Mouse (Mus musculus) urinary bladder, postnatal 4 days (tissue): ENCODE measurements around the gene Gfod2.

Source experiments
- DNase-seq, 2 experiments: peaks; one replicate each; pipeline ENCODE4 v3.0.0; 2021 to 2022; ENCODE audit warnings: low spot score in 2 of 2

The Gfod2 gene

DNA sequence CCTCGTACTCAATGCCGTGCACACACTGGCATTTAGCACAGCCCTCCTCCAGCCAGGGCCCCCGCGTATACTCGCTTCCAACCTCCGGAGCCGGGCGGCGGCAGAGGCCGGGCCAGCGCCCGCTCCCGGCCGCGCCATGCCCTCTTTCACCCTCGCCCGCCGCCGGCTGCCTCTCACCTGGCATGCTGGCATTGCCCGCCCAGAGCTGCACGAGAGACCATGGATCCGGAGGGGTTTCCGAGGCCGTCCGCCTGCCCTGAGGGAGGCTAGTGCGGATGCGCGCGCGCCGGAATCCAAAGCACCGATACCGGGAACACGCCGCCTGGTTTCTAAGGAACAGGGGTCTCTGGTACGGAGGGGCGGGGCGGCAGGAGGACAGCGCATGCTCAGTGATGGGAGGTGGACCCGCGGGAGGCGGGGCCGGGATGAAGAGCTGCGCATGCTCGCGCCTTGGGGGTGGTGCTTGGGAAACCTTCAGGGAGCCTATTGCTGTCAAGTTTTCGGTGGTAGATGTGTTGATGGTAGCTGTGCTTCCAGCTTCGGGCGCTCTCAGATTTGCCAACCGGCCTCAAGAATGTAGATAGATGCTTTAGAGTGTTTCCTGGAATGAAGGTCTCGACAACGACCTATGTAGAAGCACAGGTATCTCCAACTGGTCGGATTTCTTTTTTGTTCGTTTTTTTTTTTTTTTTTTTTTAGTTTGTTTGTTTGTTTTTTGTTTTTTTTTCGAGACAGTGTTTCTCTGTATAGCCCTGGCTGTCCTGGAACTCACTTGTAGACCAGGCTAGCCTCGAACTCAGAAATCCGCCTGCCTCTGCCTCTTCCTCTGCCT is at the start of gene Gfod2:
Gene Gfod2, minus strand, starts transcription at position 388 of the 832 bp plus-strand sequence.
- peak; percentile 97 for DNase-seq

DNA sequence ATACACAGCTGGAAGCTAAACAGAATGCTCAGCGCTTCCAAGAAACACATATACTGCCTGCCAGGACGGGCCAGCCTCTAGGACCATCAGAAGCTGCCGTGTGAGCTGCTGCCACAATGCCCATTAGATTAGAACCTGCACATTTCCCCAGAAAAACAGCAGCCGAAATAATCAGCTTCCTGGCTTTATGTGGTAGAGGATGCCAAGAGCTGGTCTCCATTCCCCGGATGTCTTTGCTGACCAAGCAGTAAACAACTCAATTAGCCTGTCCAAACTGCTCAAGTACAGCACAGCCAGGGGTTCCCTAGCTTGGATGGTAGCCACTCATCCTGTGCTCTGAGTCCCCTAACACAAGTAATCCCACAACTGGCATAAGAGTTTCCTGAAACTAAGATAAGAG is 49.3 kb upstream of the Gfod2 start:
- DNase-seq: no peak

DNA sequence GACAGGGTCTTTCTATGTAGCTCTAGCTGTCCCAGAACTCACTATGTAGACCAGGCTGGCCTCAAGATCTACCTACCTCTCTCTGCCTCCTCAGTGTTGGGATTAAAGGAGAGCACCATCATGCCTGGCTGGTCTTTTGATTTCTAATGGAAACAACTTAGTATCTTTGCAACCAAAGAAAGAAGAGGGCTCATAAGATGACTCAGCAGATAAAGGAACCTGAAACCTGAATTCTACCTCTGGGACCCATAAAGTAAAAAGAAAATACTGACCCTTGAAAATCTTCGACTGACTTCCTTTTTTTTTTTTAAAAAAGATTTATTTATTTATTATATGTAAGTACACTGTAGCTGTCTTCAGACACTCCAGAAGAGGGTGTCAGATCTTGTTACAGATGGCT is 47.5 kb upstream of the Gfod2 start:
- no peak for DNase-seq

DNA sequence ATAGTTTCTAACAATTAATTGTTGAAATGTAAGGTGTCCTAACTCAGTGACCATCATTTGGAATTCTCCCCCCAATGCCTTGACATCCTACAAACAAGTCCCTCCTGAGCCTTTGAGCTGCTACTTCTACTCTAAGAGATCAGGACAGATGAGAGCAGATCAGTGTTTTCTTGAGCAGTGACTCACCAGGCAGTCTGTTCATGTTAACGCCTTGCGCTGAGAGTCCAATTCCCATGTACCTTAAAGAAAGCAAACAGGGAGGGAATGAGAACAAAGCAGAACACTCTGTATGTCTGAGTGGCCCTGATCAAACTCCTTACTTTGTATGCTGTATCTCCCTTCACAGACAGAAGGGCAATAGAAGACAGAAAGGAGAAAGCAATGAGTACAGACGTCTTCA is 46.9 kb upstream of the Gfod2 start:
- no peak for DNase-seq

DNA sequence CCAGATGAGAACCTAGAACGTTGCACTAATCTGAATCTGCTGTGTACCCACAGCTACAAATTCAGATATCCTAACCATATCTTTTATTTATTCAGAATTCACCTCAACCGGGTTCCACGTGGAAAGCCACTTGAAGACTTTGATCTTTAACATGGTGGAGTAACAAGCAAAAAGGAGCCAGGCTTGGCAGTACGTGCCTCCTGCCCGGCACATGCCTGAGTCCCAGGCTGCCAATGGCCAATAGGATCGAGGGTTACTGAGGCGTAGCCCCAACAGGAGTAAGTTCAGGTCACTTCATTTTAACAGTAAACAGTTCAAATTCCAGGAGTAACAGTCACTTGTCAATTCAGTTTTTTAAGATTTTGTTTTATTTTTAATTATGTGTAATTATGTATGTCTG is 46.3 kb upstream of the Gfod2 start:
- DNase-seq: no peak

DNA sequence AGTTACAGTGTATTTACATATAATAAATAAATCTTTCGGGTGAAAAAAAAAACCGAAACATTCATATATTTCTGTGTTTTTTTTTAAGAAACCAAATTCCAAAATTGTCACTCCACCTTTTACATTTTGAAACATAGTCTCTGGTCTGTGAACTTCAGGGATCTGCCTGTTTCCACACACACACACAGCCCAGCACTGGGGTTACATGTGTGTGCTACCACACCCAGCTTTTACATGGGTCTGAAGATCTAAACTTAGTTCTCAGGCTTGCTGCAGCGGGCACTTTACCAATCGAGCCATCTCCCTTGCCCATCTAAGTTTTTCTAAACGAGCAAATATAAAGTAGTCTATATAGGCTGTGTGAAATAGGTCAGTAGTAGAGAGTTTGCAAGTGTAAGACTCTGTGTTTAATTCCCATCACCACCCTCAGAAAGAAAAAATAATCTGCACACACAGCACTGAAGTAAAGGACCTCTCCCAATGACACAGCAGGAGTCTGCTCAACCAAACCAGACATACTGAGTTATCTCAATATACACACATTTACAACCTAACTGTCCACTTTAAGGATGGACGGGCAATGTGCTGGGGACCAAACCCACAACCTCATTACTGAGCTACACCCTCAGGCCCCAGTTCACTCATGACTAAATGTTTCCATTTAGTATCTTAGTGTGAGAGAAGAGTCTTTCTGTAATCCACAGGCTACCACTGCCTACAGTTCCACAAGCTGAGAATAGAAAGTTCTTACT is 42.9 kb upstream of the Gfod2 start:
- no peak for DNase-seq

DNA sequence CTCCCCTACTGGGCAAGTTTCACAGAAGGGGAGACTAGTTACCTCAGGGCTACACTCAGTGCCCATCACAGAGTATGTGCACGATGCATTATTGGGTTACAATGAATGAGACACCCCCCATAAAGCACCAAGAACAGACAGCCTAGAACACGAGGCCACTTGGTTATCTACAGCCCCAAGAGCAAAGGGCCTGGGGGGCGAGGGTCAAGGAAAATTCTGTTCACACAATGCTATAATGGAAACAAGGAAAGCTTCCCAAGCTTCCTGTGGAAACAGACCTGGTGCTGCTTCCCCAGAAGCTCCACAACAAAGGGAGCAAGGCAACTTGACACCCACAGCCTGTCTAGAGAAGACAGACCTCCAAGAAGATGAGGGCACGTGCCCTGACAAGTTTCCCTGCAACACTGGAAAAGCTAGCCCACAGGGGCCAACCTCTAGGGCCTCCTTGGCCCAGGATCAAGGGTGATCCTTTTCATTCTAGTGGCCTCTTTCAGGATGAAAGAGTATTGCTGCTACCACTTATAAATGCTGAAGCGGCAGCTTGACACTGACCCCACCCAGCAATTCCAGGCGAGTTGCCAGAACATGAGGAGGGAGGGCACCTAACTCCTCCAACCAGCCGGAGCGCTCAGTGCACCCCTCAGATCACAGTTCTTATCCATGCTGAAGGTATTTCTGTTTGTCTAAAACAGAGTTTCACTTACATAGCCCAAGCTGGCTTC is 40.8 kb upstream of the Gfod2 start:
- peak; percentile 71 to 81 for DNase-seq

DNA sequence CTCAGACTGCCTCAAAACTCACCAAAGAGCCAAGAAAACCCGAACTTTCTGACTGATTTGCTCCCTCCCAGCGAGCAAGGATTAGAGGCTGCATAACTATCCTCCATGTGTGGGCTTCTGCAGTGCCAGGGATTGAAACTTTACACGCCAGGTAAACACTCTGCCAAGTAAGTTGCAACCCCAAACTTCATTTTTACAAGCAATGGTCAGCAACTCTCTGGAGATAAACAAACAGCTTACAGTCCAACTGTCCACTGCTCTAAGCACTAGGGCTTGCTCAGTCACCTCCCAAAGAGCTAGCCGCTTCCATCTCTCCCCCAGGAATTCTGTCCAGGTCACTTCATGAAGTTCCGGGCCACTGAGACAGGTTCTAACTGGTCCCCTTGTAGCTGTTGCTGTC is 39.9 kb upstream of the Gfod2 start:
- DNase-seq: no peak

DNA sequence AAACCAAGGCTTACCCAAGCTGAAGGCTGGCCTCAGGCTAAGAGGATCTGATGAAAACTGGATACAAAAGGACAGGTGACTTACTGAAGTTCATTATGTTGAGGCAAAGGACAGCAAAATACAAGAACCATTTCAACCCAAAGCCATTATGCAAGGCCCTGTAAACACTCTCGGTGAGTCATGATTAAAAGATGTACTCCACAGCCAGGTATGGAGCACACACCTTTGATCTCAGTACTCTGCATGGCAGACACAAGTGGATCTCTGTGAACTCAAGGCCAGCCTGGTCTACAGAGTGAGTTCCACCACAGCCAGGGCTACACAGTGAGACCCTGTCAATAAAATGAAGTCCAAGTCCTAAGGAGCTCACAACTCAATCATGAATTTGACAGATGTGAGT is 37.3 kb upstream of the Gfod2 start:
- DNase-seq: no peak

DNA sequence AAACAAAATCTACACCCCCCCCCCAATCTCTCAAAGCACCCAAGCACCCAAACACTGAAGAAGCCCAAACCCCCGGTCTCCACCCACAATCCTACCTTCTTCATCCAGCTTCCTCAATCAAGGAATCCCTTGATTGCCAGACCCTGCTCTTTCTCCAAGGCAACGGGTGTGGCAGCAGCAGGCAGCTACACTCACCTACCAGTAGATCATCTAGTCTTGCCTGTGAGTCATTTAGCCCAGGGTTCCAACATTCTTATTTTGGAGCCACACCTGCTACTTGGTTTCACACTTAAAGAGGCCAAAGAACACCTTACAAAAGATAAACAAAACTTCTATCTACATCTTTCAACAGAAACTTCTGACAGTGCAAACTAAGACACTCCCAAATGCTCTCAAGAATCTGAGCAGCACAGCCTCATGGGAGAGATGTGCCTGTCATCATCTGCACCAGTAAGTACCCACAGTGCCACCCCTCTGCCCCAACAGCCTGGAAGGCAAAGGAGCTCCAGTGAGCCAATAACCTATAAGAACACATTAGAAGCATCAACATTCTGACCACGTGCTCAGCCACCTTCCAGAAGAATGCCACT is 35.6 kb upstream of the Gfod2 start:
- no peak for DNase-seq

DNA sequence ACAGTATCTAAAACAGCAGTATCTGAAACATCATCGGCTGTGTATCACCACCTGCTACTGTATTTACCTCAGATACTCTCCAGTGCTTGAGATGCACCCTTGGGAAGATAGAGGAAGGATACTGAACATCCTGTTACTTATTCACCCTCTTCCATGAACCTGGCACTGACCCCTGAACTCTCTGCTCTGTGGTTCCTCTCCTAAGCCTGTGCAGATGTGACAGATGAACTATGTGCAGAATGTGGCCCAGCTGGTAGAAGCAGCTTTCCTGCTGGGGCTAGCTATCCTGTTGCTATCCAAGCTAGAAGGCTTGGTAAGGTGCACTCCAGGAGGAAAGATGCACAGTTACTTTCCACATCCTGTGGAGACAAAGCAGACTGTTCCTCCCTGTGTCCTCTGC is 34.9 kb upstream of the Gfod2 start:
- no peak for DNase-seq

DNA sequence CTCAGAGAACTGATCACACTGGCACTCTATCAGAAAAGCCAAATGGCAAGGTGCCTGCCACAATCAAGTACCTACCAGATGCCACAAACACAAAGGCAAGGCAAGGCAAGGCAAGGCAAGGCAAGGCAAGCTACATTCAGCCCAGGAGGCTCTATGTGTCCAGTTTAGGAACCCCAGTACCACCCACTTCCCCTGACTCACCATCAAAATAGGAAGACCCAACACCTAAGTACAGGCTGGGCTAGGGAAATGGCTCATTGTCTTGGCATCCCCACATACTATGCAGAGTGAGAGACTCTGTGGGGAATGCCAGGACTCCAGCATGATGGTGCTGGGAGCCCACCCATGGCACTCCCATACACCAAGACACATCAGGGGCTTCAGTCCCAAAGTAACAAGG is 31.2 kb upstream of the Gfod2 start:
- DNase-seq: no peak

DNA sequence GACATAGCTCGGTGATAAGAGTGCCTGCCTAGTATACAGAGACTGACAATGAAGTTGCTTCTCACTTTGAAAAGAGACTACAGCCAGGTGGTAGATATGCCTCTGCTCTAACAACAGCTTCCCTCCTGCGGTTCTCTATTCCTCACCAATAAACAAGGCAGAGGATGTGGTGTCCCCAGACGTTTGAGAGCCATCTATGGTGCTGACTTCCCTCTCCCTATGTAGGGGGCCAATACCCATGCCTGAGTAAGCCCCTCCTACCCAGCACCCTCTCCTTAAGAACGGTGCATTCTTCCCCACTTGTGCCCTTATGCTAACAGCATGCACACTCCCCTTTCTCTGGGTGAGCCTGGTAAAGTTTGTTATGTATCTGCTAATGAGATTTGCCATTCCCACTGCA is 30.5 kb upstream of the Gfod2 start:
- DNase-seq: no peak

DNA sequence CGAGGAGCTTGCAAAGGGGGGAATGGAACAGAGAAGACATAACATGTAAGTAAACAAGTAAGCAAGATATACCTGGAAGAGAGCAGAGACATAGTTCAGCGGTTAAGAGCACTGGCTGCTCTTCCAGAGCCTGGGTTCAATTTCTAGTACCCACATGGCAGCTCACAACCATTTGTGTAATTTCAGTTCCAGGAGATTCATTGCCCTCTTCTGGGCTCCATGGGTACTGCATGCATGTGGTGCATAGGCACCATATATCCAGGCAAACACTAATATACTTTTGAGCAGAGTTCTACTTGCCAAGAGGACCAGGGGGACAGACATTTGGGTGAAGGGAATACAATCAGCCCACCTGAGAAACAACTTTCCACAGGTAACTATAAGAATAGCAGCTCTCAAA is 29.8 kb upstream of the Gfod2 start:
- no peak for DNase-seq

DNA sequence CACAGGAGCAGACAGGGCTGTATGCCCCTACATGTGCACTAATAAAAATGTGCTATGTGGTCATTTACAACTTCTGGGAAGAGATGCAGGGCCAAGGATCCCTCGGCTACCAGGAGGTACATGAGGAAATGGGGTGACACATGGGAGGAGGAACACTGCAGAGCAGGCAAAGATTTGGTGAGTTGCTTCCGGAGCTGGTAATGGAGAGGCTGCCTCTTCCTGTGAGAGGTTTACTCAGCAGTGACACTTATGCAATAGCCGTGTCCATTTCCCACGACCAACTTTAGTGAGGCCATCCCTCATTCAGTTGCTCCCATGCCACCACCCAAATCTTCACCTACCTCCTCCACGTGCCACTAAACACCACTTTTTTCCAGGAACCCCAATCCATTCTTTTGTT is 21.8 kb upstream of the Gfod2 start:
- DNase-seq: no peak

DNA sequence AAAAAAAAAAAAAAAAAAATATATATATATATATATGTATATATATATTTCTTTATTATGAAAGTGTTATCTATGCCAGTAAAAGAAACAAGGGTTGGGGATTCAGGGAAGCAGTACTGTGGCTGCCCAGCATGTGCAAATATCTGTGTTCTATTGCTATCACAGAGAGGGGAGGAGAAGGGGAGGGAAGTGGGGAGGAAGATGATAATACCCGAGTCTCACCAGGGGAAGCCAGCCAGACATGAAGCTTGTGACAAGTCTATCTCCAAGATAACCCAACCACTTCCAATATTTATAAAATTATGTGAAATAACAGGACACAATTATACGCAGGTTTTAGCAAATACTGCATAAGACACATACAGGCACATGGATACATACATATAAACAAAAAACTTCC is 19.4 kb upstream of the Gfod2 start:
- DNase-seq: no peak

DNA sequence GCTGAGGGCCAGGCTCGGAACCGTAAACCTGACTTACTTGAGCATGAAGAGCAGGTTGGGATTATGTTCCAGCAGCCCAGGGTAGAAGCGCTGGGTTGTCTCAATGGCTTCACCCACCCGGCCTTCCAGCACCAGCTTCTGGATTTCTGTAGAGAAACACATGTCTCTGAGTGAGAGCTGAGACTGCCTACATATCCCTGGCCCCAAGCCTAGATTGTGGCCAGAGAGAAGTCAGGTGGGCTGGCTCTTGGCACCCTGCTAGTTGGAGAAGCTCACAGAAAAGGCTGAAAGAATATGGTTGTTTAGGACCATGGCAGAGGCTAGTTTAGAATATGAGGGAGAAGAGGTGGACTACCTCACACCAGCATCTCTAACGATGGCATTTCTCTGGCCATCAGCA is 16.0 kb upstream of the Gfod2 start:
- no peak for DNase-seq

DNA sequence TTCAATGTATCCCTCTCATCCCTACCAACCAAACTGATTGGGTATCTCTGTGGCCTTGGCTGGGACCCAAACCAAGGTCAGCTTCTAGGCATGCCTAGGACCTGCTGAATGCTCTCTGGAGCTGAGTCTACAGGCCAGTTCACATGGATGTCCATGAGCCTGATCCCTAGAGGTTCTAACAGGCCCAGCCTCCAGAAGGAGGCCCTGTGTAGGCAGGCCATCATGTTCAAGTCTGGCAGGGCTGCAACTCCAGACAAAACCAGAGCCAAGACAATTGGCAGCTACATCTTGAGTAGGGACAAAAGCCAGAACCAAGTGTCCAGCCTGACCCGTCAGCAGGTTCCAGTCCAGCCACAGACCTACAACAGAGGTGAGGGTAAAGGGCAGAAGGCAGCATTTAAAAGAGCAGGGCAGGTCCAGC is 15.0 kb upstream of the Gfod2 start:
- DNase-seq: no peak

DNA sequence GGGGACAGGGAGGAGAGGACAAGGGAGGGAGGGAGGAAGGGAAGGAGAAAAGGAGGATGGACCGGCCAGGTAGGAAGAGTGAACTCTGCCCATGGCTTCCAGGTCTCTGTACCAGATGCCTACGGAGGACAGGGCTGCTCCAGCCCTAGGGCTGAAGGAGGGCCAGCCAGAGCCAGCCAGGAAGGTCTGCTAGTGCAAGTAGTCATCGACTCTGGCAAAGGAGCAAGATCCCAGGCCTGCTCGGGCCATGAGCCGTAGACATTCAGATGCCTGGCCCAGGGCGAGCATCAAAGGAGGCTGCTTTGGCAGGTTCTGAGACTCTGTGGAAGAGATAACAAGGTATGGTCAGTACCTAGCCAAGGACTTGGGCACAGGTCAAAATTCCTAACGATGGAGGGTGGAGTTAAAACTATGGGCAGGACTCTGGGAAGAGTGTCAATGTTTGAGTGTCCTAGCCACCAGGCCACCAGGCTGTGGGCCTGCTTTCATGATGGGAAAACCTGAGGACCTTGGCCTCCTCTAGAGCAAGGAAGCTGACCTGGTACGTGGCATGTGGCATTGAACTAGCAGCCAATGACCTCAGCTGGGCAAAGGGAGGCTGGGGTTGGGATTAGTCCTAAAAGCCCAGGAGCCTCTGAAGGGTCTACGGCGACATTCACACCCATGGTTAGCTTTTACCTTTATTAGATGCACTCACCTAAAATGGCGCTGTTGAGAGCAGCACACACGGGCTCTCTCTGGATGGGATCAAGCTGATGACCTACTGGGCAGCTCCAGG is 13.1 kb upstream of the Gfod2 start:
- no peak for DNase-seq

DNA sequence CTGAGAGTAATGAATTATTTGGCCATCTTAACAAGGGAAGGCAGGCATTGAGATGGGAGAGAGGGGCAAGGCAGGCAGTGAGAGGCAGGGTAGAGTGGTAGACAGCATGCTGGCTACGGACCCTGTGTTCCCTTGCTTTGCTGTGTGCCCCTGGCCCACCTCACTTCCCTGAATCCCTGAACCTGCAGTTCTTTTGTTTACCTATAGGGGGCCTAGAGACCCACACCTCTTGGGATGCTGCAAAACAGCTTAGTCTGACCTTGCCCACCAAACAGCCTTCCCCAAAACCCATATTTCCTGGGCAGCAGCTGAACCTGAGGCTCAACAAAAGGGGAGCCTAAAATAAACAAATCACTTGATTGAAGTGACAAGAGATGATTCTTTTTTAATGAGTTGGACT is 12.1 kb upstream of the Gfod2 start:
- DNase-seq: no peak

DNA sequence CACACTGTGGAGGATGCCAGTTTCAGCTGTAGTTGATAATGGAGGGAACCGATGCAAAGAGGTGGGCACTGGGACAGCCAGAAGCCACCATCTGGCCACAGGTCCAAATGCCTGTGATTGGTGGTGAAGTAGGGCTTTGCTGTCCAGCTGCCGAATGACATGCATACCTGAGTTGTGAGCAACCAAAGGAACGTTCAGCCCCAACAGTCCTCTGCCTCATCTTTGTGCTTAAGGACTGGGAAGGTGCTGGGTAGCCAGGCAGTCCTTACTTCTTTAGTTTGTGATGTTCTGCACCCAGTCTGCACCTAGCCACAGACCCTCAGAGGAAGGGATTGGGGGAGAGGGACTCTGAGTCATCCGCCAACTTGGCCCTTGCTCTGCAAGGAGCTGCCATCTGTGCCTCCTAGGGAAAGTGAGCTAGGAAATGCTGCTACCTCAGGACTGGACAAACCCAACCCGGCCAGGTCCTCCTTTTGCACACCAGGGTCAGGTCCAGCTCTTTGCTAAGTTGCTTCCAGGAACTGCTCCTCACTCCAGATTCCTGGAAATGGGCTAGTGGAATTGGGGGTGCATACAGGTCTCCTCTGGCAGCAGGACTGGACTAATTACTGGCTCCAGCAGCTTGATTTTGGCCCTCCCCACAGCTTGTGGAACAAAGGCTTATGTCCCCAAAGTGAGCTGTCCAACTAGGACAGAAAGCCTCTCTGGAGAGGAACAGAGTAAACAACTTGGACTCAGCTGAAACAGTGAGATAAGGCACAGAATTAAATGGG is 10.2 kb upstream of the Gfod2 start:
- no peak for DNase-seq
